Mouse (Mus musculus): ENCODE measurements around the gene Dglucy.
A peak's percentile ranks its signal among the peaks of the same experiment; 100 is the strongest.

Dglucy gene

DNA sequence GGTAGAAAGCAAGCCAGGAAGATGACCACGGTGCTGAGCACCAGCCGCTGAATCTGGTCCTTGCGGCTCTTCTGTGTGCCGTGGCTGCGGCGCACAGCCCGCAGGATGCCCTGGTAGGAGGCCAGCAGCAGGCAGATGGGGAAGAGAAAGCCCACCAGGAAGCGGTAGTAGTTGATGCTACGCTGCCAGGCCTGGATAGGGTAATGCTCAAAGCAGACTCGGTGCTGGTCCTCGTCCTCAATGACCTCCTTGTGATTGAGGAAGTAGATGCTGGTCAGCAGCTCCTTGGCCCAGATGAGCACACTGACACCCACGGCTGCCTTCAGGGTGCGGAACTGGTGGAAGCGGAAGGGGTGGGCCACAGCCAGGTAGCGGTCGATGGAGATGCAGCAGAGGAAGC, 99.7 kb downstream of the Dglucy start:
- DNase-seq (ENCODE audit: low spot score): no peak

DNA sequence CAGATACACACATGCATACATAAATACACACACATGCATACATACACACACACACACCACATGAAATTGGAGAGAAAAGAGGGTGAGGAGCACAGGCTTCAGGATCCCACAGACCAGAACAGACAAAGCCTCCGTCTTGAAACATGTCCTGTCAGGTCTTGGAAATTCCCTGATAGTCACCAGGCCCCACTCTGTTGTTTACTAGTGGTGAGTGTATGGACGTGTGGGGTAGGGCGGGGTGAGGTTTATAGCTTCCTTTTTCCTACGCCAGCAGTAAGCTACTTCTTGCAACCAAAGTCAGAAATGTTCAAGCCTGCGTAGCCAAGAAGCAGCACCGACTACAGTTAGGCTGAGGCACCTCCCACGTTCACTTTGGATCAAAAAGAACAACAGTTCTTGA, 104.3 kb downstream of the Dglucy start:
- no peak for DNase-seq (ENCODE audit: low spot score)

- no peak for DNase-seq (ENCODE audit: low spot score)
These were observed 106.7 kb downstream of the Dglucy start for GRCm38 (mm10) chr12:100885585-100885984.

GRCm38 (mm10) chr12:100886877-100887276, 108.0 kb downstream of the Dglucy start:
- no peak for DNase-seq (ENCODE audit: low spot score)

GRCm38 (mm10) chr12:100887801-100888258, 109.0 kb downstream of the Dglucy start:
- peak; percentile 13 for DNase-seq (ENCODE audit: low spot score)

- DNase-seq (ENCODE audit: low spot score): no peak
These were observed 111.7 kb downstream of the Dglucy start for GRCm38 (mm10) chr12:100890548-100890947.

- DNase-seq (ENCODE audit: low spot score): no peak
These were observed 116.6 kb downstream of the Dglucy start for GRCm38 (mm10) chr12:100895504-100895903.

DNA sequence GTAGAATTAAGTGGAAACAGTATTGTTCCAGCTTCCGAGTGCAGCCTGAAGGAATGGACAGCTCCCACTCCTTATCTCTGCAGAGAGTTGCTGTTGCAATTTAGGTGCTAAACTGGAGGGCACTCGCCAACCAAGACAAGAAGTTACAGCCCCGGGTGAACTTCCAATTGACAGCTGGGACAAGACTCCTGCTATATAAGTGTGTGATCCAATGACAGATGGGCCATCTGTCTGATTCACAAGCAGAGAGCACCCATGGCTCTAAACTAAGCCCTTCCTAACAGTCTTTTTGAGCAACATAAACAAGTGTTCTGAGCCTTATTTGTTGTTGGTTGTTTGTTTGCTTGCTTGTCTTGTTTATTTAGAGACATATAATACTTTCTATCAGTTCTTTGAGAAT, 117.8 kb downstream of the Dglucy start:
- DNase-seq (ENCODE audit: low spot score): no peak

DNA sequence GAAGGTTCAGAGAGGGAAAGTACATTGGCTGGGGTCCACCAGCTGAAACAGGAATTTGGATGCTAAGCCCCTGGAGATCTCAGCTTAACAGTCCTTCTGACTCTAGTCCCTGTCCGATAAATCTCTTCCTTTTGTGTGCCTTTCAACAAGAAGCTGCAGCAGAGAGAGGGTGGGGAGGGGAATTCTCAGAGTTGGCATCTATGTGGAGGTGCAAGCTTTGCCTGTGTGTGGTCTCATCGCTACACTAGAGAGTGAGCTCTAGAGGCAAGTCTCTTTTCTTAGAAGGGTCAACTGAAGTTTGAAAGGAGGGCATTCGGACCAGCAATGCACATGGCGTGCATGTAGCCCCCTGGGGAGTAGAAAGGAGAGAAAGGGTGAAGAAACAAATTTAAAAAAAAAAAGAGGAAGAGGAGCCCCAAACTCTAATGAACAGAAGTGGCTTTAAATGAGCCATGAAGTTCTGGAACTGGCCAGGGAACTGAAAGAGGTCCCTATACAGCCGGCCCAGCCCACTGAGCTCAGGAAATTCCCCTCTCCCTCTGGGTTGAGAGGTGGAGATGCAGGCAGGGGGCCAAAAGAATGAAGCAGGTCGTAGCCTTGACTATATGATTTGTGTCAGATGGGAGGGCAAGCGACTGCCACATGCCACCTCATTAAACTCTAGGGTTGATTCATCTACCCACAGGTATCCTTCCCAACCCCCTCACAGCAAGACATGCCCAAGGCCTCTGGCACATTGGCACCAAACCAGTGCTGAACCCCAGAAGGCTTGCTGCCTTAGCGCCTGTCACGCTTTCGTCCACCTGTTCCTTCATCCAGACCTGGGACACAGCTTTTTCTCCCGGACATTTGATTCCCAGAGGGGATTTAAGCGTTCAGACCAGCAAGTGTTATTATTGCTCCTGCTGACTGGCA, 119.1 kb downstream of the Dglucy start:
- DNase-seq (ENCODE audit: low spot score): no peak

GRCm38 (mm10) chr12:100899111-100899640, 120.3 kb downstream of the Dglucy start:
- no peak for DNase-seq (ENCODE audit: low spot score)

DNA sequence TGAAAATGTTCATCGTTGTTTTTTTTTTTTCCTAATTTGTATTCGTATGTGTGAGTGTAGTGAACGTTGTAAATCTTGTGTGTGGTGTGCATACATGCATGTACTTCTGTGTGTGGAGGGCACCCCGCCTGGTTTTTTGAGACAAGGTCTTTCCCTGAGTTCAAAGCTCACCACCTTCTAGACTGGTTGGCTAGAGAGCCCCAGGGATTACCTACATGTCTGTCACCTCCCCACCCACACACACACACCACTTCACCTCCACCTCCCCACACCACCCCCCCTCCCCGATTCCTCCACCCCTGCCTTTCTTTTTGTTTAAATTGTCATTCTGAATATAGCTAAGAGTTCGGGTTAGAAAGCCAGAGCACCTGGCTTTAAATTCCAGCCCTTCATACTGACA, 122.0 kb downstream of the Dglucy start:
- DNase-seq (ENCODE audit: low spot score): no peak

GRCm38 (mm10) chr12:100901386-100901785, 122.5 kb downstream of the Dglucy start:
- DNase-seq (ENCODE audit: low spot score): no peak

DNA sequence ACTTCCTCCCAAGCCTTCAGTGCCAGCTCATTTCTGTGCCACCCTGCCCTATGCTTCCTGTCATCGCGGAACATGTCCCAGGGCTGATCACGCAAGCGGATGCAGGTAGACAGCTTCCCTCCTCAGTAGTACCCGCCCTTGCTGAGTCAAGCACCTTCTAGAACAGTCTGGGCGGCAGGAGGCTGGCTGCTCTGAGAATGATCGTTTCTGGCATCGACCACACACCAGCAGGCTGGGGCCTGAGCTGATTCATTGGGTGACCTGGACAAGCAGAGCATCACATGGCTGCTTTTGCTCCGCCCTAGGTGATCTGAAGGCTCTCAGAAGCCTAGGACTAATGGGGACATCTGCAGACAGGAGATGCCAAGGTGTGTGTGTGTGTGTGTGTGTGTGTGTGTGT, 124.9 kb downstream of the Dglucy start:
- DNase-seq (ENCODE audit: low spot score): no peak

DNA sequence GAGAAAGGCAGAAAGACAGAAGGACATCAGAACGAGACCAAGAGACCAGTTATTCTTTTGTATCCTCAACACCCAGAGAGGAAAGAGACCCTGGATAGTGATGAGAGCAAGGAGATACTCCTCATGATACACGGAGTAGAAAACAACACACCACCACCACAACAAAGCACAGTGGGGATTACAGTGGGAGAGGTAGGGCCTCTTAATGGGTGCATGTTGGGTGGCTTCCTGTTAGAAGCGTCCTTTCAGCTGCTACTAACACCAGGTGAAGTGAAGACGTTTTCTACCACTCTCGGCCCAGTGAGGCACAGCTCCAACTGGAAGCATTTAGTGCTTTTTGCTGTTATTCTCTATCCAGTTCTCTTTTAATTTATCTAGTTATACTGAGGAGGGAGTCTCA, 128.0 kb downstream of the Dglucy start:
- DNase-seq (ENCODE audit: low spot score): no peak

- no peak for DNase-seq (ENCODE audit: low spot score)
These were observed 128.9 kb downstream of the Dglucy start, which contains the start of gene Gpr68 for GRCm38 (mm10) chr12:100907598-100908297. Gene Gpr68, minus strand, starts transcription at chr12:100908198.

- no peak for DNase-seq (ENCODE audit: low spot score)
These were observed 129.6 kb downstream of the Dglucy start for GRCm38 (mm10) chr12:100908298-100909034.

DNA sequence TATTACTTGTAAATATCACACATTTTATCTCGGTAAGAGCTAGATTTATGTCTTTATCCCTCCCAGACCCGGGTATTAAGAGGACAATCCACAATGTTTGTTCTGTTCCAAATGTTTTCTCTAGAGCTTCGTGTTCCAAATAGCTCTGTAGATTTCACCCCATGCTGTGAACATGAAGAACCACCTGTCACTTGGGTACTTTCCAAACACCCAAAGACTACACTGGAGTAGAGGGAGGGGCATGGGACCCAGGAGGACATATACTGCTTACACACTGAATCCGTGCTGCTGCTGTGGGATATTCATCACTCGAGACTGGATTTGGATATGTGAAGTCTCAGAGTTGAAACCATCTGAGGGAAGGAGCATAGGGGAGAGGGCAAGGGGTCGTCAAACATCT, 130.9 kb downstream of the Dglucy start:
- no peak for DNase-seq (ENCODE audit: low spot score)

DNA sequence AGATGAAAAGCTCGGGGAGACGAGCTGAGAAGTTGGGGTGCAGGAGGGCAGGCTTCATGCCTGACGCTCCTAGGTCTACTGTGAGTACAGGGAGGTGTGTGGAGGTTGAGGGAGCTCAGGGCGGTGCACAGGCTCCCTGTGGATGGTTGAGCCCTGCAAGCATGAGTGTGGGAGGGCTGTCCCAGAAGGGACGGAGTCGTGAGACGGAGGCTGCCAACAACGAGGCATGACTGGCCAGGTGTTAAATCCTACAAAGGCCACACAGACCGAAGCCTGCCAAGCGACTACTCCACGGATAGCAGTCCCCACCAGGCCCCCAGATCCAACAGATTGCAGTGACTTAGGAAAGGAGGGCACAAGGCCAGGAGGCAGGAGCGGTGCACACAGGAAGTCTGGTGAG, 131.9 kb downstream of the Dglucy start:
- DNase-seq (ENCODE audit: low spot score): no peak

GRCm38 (mm10) chr12:100924646-100925339, 145.9 kb downstream of the Dglucy start:
- no peak for DNase-seq (ENCODE audit: low spot score)

DNA sequence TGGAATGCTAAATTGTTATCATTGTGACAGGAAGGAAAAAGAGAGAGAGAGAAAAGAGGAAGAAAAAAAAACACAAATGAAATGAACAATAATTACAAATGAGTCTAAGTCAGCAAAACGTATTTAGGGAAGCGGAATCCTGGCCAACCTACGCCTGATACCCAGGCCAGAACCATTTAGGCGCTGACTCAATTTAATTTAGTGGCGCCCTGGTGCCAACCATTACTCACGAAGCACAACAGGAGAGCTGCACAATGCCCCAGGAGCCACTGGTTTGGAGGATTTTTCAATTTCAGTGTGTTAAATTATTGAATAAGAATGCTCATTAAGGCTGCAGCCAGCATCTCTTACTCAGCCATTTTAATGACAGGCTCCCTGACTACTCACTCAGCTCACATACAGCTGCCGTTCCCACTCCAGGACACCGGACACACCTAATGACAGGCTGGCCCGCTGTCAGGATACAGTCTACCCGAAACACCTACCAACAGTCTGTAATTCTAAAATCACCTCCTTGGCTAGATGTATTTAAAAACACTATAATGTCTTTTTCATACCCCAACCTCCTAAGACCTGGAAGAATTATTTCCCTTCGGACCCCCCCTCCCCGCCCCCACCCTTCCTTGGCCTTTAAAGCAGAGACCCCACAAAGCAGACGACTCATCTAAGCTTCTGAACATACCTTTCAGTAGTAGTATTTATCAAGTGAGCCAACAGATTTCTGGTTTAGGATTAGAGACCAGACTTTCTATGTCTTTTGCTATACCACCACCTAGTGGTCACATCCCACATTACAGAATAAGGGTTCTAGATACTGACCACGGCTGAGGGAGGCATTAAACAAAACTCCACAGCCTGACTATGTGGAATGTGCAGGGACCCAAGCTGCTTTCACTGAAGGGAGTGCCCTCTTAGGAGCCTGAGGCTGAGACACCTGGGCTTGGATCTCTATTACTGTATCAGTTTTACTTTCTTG, 147.1 kb downstream of the Dglucy start:
- no peak for DNase-seq (ENCODE audit: low spot score)
